Mouse (Mus musculus) inflammation-experienced regulatory T-cells, adult 6 months (primary cell): Measurements from ENCODE around the gene Gm10643. TPM values are rescaled to one million over a fixed set of nuclear protein-coding genes. Genes with fewer than 3 reads are reported as not detected.
A peak's percentile ranks its signal among the peaks of the same experiment; 100 is the strongest.

ENCODE experiments used
- ATAC-seq: one replicate; pipeline ENCODE4 v1.8.0; 2017
- polyA plus RNA-seq, 3 experiments: library from polyadenylated mRNA; unstranded; fragments of 100-300 nt; shearing (Covaris generic); gene quantifications; one replicate each; pipeline ENCODE4 v1.2.1; 2017

Gm10643 gene
- polyA plus RNA-seq: 1 to 10 TPM in 1 of 3 experiments, under 1 TPM in 2; 0.53 to 1.4 (median 0.91) TPM

- no peak for ATAC-seq
Measured at GRCm38 (mm10) chr8:84065037-84065436, at the start of gene Gm10643. Gene Gm10643 (minus strand): TSS chr8:84065137.

DNA sequence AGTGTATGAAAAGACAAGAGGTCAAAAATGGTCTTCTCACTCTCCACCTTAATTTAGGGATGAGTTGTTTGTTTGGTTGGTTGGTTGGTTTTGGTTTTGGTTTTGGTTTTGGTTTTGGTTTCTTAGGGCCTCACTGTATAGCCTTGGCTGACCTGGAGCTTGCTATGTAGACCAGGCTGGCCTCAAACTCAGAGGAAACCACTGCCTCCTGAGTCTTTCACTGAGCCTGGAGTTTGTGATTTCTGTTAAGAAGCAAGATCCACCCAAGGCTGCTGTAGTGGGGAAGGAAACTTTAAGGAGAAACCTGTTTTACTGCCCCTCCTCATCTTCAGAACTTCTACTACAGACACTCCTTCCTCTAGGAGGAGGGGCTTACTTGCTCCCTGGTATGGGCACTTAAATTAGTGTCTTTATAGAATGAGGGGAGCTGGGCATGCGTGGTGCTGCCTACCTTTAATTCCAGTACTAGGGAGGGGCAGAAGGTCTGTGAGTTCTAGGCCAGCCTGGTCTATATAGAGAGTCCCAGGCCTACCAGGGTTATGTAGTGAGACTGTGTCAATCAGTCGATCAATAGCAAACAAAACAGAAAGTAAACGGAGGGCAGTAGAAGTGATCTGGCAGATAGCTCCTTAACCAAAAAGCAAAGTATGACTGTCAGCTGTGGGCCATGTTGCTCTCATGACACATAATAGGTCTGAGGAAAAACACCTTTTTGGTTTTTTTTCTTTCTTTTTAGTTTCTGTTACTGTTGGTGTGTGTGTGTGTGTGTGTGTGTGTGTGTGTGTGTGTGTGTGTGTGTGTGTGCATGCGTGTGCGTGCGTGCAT lies 41.5 kb upstream of the Gm10643 start:
- peak; percentile 29 for ATAC-seq

DNA sequence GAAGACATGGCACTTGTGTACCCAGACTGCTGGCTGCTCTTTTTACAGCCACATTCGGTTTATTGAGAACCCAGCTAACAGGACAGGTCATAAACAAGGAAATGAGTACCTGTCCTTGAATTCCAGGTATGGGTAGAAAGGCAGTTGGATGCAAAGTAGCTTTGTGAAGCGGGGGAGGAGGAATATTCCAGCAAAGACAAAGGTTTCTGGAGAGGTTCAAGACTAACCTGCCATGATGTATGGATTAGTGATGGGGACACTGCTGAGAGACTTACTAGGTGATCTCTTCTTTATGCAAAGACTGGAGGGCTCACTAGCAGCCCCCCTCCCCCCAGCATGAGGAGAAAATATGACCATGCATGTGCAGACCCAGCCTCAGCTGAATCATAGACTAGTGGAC lies 40.7 kb upstream of the Gm10643 start:
- no peak for ATAC-seq

DNA sequence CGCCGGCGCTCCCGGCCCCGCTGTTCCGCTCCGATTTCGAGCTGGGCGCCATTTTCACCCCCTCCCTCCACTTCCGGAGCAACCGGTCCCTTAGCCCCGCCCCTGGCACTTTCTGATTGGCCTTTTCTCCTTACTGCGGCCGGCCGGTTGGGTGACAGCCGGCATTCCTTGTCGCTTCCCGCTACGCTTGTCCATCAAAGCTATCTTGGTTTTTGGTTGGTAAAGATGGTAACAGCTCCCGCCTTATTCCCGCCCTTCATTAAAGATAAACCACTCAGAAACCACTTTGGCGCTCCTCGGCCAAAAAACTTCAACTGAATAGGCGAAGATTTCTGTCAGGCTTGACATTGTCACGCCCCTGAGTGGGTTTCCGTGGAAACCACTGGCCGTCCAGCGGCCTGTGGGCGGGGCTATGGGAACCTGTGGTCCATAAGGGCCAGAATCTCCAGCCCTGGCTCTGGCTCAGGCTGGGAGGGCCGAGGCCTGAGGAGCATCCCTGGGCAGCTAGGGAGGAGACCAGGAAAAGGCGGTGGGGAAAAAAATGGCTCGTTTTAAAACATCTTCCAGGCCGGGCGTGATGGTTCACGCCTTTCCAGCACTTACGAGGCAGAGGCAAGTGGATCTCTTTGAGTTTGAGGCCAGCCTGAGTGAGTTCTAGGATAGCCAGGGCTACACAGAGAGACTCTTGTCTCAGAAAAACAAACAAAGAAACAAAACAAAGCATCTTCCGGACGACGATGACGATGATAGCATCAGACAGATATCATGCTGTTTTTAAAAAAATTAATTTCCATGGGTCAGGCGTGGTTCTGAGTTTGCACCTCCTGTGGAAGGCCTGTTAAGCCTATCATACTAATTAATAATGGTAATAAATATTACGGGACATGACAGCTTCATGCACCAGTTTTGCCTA lies 40.0 kb upstream of the Gm10643 start, which contains the start of gene Dcaf15:
Gene Dcaf15, minus strand, starts transcription at position 72 of the 913 bp plus-strand sequence.
- ATAC-seq: peak; percentile 96

DNA sequence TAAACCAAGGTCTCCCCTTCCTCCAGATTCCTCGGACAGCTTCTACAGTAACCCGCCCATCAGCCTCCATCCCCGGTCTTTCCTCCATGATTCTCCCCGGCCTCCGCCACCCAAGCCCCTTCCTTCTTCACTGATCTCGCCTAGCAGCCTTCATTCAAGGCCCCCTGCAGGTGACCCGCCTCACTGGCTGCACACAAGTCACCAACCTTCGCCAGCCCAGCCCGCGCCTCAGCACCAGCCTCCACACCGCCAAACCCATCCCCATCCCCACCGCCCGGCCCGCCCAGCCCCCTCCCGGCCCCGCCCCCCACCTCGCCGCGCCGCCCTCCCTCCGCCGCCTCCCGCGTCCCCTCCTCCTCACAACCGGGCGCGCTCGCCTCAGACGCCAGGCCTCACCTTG lies 39.3 kb upstream of the Gm10643 start:
- peak; percentile 27 for ATAC-seq

- no peak for ATAC-seq
Measured at GRCm38 (mm10) chr8:84103601-84104000, 38.7 kb upstream of the Gm10643 start.

GRCm38 (mm10) chr8:84101476-84102270 lies 36.7 kb upstream of the Gm10643 start:
- no peak for ATAC-seq

GRCm38 (mm10) chr8:84098376-84098775 lies 33.4 kb upstream of the Gm10643 start:
- no peak for ATAC-seq

GRCm38 (mm10) chr8:84096061-84096460 lies 31.1 kb upstream of the Gm10643 start:
- no peak for ATAC-seq

DNA sequence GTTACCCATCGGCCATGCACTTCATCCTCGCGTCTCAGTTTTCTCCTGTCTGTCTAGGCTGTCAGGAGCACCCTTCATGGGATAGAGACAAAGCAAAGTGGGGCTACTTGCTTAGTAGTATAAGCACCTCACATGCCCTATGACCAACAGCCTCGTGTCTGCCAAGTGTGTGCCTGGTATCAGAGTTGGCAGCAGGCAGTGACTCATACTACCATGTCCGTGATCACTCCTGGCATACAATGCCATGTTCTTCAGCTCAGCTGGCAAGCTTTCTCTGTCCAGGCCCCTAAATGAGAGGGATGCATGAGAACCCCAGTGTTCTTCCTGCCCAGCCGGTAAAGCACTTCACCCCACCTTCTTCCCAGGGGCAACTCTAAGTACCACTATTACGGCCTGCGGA lies 25.6 kb upstream of the Gm10643 start:
- no peak for ATAC-seq

DNA sequence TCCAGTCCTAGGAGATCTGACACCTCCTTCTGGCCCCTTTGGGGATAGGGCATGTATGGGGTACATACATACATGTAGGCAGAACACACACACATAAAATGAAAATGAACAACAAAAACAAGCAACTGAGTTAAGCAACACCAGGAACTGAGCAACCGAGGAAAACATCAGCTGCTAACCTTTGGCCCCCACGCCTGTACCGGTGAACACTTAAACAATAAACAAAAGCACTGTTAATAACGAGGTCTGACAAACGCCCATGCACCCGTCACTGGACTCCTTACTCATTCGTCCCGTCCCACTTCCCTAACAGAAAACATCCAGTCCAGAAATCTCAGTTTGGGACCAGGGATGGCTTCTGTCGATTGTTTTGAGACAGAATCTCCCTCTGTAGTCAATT lies 24.3 kb upstream of the Gm10643 start:
- ATAC-seq: no peak

DNA sequence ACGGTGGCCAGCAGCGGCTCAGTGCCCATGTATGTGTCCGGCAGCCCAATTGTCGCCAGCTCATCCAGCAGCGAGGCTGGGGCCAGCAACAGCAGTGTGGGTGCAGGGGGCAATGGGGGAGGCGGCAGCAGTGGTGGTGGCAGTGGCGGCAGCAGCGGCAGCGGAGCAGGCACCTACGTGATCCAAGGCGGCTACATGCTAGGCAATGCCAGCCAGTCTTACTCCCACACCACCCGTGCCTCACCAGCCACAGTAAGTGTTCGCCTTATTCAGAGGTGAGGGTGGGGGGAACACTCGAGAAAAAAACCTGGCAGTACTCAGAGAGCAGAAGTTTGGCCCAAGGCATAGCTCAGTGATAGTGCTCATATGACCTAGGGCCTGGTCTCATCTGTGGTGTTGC lies 22.9 kb upstream of the Gm10643 start:
- no peak for ATAC-seq

GRCm38 (mm10) chr8:84087156-84087555 lies 22.2 kb upstream of the Gm10643 start:
- ATAC-seq: no peak

DNA sequence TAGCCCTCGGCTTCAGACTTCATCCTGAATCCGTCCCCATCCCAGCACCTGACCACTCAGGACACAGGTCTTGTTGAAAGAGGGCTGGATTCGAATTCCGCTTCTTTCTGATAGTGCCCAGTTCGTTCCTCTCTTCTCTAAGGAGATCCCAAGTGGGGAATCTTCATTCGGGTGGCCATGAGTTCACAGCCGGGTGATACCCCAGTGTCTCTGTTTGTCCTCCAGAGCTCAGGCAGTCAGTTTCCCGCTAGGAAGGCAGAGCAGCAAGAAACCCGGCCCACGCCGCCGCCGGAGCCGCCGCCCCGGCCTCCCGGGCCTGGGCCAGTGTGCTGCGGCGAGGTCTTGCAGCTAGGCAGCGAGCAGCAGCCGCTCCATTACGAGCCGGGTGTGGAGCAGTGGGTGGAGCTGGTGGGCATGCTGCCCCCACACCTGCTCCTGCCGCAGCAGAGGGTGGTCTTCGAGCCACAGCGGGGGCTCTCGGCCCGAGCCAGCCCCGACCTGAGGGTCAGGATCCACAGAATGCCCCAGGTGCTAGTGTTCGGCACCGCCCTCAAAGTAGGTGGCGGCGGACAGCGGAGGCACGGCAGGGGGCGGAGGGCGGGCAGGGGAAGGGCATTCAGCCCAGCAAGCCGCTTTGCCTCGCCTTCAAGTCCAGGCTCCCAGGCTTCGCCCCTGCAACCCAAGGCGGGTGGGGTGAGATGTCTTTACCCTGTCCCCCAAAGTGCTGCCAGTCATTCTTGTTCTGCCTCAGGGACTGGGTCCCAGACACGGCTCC lies 19.6 kb upstream of the Gm10643 start:
- no peak for ATAC-seq

DNA sequence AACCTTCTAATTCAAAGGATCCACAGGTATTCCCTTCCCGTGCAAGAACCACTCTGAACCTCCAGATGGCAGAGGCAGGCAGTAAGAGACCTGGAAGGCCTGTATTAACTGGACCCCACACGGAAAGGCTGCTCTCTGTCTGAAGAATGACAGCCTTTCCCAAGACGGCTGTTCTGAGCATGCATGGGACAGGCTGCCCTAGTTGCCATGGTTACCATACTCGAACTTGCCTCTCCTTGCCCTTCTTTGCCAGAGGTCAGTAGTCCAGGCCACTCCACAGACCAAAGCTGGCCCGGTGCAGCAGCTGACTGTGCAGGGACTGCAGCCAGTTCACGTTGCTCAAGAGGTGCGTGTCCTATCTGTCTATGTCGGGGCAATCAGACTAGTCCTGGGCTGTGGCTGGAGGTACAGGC lies 18.9 kb upstream of the Gm10643 start:
- ATAC-seq: no peak

DNA sequence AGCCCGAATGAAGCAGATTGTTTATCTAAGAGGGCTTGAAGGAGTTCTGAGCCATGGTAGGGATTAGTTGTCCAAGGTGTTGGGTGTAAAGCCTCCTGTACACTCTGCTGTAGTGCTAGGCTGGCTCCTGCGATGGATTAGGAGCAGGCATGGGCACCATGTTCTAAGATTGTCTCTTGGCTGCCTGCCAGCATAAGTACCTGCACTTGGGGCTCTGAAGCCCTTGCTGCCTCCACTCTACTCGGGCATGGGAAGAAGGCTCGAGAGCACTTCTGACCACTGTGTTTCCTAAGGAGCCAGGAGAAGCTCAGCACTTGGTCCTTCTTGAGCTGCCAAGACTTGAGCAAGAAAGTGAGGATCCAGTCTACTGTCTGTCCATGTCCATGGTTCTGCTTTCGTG lies 14.3 kb upstream of the Gm10643 start:
- no peak for ATAC-seq

DNA sequence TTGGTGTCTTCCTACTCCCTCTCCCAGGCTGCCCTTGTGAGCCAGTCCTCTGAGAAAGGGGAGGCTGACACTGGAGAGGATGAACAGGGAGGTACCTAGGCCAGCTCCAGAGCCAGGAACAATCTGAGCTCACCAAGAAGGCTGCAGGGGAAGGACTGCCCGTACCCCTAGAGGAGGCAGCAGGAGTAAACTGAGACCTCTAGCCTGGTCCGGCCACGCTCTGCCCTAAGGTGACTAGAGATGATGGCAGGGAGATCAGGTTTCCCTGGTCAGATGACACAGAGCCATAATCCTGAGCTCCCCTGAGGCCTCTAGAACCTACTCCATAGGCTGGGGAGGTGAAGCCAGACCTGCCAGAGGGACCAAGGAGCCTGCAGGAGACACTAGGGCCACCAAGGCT lies 11.9 kb upstream of the Gm10643 start:
- ATAC-seq: no peak

DNA sequence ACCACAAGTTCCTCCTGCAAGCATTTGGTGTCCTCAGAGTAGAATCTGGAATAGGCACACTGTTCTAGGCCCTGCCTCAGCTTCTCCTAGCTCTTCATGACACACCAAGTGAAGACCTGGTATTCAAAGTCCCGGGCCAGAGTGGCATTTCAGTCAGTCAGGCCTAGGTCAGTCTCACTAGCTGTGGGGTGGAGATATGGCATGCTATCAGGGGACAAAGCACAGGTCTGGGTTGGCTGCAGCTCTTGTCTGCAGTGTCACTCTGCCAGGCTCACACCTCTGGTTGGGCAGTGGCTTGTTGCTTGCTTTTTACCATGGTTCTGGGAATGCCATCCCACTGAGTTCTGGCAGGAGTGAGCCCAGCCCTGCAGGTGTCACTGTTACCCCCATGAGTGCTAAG lies 11.5 kb upstream of the Gm10643 start:
- no peak for ATAC-seq

- peak; percentile 95 for ATAC-seq
Measured at GRCm38 (mm10) chr8:84073230-84073976, 8.5 kb upstream of the Gm10643 start.

DNA sequence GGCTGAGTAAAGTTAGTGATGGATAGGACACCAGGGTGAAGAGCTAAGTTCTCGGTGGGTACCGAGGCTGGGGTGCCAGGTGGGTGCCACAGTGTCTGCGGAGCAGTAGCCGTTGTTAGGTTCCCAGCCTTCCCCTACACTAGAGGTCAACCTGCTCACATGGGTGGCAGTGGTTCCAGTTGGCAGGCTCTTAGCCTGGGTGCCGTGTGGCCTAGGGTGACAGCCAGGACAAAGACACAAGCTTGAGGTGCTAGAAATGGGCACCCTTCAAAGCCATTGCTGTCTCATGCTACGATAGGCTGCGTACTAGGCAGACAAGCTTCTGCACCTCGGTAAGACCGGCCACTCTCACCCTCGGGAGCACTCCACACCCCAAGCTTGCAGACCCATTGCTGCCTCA lies 7.4 kb upstream of the Gm10643 start:
- no peak for ATAC-seq

- ATAC-seq: no peak
Measured at GRCm38 (mm10) chr8:84071921-84072320, 7.0 kb upstream of the Gm10643 start.
